Comparison of ENCODE assay signal across 23 mouse cellular contexts in the genomic region with DNA sequence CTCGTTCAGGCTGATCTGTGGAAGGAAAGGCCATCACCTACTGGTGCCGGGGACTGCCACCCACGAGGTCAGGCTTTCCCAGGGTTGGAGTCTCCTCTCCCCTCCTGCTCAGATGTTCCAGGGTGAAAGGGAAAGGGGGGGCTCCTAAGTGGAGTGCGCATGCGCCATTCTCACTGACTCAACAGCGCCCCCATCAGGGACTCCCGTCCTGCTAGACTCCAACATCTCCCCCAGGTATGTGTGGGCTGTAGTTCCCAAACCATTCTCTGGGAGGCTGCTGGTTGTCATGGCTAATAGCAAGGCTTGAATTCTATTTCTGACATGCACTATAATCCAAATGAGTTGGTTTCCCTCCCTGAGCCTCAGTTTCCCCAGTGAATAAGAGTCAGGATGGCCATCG. TPM values are rescaled to one million over a fixed set of nuclear protein-coding genes. Genes with fewer than 3 reads are reported as not detected.
DNase-seq lines count a peak whose midpoint lies in the region; ATAC-seq and TF ChIP-seq lines count a peak whose summit lies in the region.
"Had no signal": no experiment of that assay in that cellular context is flagged by ENCODE, and none has a peak within 500 bp of the region (broad histone marks: within the 10 kb centered on the region; RNA-seq: fewer than 3 reads in every experiment).

No protein-coding gene starts in this region.

- H3K27ac ChIP-seq in hindbrain, postnatal 0 days, result no peak overlapping the region
- no peak overlapping the region for H3K27ac ChIP-seq in hindbrain, embryonic 11.5 days (ENCODE audit: low read depth, low read length)
- no peak overlapping the region for H3K27ac ChIP-seq in lung, postnatal 0 days (ENCODE audit: low read length)
- H3K27ac ChIP-seq: embryonic facial prominence, embryonic 12.5 days; heart, embryonic 13.5 days; midbrain, embryonic 10.5 days had no signal

- no peaks in the 10 kb centered on the region for H3K9me3 ChIP-seq in hindbrain, postnatal 0 days (ENCODE audit: low read length)
- no peaks in the 10 kb centered on the region for H3K9me3 ChIP-seq in hindbrain, embryonic 11.5 days (ENCODE audit: control insufficient read depth, low read length)
- H3K9me3 ChIP-seq in lung, postnatal 0 days (ENCODE audit: low read length), result no peaks in the 10 kb centered on the region
- H3K9me3 ChIP-seq: embryonic facial prominence, embryonic 12.5 days; heart, embryonic 13.5 days; midbrain, embryonic 10.5 days had no signal

- no peak for ATAC-seq in hindbrain, postnatal 0 days
- ATAC-seq in hindbrain, embryonic 11.5 days (ENCODE audit: low FRiP score), result no peak
- ATAC-seq in lung, postnatal 0 days, result no peak

- H3K27me3 ChIP-seq in hindbrain, postnatal 0 days (ENCODE audit: insufficient read depth, low read length), result no peaks in the 10 kb centered on the region
- H3K27me3 ChIP-seq in hindbrain, embryonic 11.5 days (ENCODE audit: control insufficient read depth, insufficient read depth, low read length), result no peaks in the 10 kb centered on the region
- no peaks in the 10 kb centered on the region for H3K27me3 ChIP-seq in lung, postnatal 0 days (replicated peaks; ENCODE audit: insufficient read depth, low read length)
- H3K27me3 ChIP-seq: embryonic facial prominence, embryonic 12.5 days; heart, embryonic 13.5 days had no signal

- TF ChIP-seq CTCF in hindbrain, postnatal 0 days (IDR thresholded peaks at IDR 0.05; ENCODE audit: low read depth), result peak; percentile 34; the same call in 1 of the 2 replicates
- peak; percentile 48 for TF ChIP-seq CTCF in lung, postnatal 0 days (IDR thresholded peaks at IDR 0.05)

- H3K4me3 ChIP-seq in hindbrain, postnatal 0 days (ENCODE audit: low read length), result no peak overlapping the region
- no peak overlapping the region for H3K4me3 ChIP-seq in hindbrain, embryonic 11.5 days (ENCODE audit: low read depth, low read length)
- no peak overlapping the region for H3K4me3 ChIP-seq in lung, postnatal 0 days (ENCODE audit: low read depth, low read length)
- H3K4me3 ChIP-seq: embryonic facial prominence, embryonic 12.5 days; heart, embryonic 13.5 days; midbrain, embryonic 10.5 days; myocyte had no signal

- peaks cover 7% of the 10 kb centered on the region; the same call in 1 of the 2 replicates for H3K4me1 ChIP-seq in hindbrain, postnatal 0 days (ENCODE audit: insufficient read depth, low read length)
- H3K4me1 ChIP-seq in hindbrain, embryonic 11.5 days (replicated peaks; ENCODE audit: control insufficient read depth, insufficient read depth, low read length), result peaks cover 3% of the 10 kb centered on the region; the same call in 1 of the 2 replicates
- H3K4me1 ChIP-seq in lung, postnatal 0 days (ENCODE audit: insufficient read depth, low read depth, low read length), result 0 out of 2 replicates have a peak, but pooled peaks cover 3% of the 10 kb centered on the region

- WGBS in hindbrain, postnatal 0 days, result 71% methylated on average over 8 of the region's 8 CpGs
- 62% methylated on average over 8 of the region's 8 CpGs for WGBS in hindbrain, embryonic 11.5 days
- WGBS in lung, postnatal 0 days, result 68% methylated on average over 8 of the region's 8 CpGs

- no peak overlapping the region for H3K9ac ChIP-seq in hindbrain, postnatal 0 days (replicated peaks; ENCODE audit: low read length)
- no peak overlapping the region for H3K9ac ChIP-seq in hindbrain, embryonic 11.5 days (ENCODE audit: low read depth, low read length)
- H3K9ac ChIP-seq in lung, postnatal 0 days (replicated peaks; ENCODE audit: low read depth), result no peak overlapping the region
- H3K9ac ChIP-seq: embryonic facial prominence, embryonic 12.5 days; heart, embryonic 13.5 days had no signal

- TF ChIP-seq EP300 in lung, postnatal 0 days (IDR thresholded peaks at IDR 0.05), result no peak

- H3K4me2 ChIP-seq in hindbrain, postnatal 0 days (ENCODE audit: low read depth, low read length), result no peak overlapping the region
- H3K4me2 ChIP-seq in hindbrain, embryonic 11.5 days (replicated peaks; ENCODE audit: low read depth, low read length), result no peak overlapping the region
- H3K4me2 ChIP-seq in lung, postnatal 0 days (replicated peaks; ENCODE audit: low read depth, low read length), result no peak overlapping the region
- H3K4me2 ChIP-seq: embryonic facial prominence, embryonic 12.5 days; heart, embryonic 13.5 days; liver, embryonic 11.5 days had no signal

- no peak for DNase-seq in hindbrain, postnatal 0 days (ENCODE audit: low spot score)
- no peak for DNase-seq in hindbrain, embryonic 11.5 days (ENCODE audit: low spot score)
- DNase-seq in lung, postnatal 0 days (ENCODE audit: low spot score), result no peak
- DNase-seq in lung, postnatal 25 days (ENCODE audit: low spot score), result no peak
- peak; percentile 39 for DNase-seq in ES-CJ7 (ENCODE audit: low read depth, low spot score)
- DNase-seq in brain, adult 2 months (ENCODE audit: low read depth, low spot score), result peak; percentile 57
- DNase-seq in urinary bladder, postnatal 36 days (ENCODE audit: low spot score in 2 of 2), result no peak
- DNase-seq in thymus, postnatal 36 days, result no peak
- DNase-seq: cerebellum, postnatal 25 days; gastrocnemius, postnatal 36 days; heart, postnatal 4 days; kidney, postnatal 25 days; lung, postnatal 36 days; thymus, adult 18-20 months had no signal

- H3K36me3 ChIP-seq in hindbrain, postnatal 0 days (ENCODE audit: insufficient read depth, low read length), result no peaks in the 10 kb centered on the region
- no peaks in the 10 kb centered on the region for H3K36me3 ChIP-seq in hindbrain, embryonic 11.5 days (ENCODE audit: control insufficient read depth, insufficient read depth, low read length)
- peaks cover 32% of the 10 kb centered on the region for H3K36me3 ChIP-seq in lung, postnatal 0 days (ENCODE audit: insufficient read depth, low read length)
- H3K36me3 ChIP-seq: embryonic facial prominence, embryonic 12.5 days; midbrain, embryonic 10.5 days had no signal

RNA-seq across cellular contexts. Expression of gene Plxnd1, which starts 16.2 kb away (rescaled TPM):
- total RNA-seq in hindbrain, postnatal 0 days (2014; rRNA removed), result 31.2 and 36.1 TPM in 2 replicates
- polyA plus RNA-seq in hindbrain, postnatal 0 days (2015; fragmentation: Nextera tagmentation; extraction: Ambion mirVana), result 6.1 and 8.2 TPM in 2 replicates
- 17.5 and 18.8 TPM in 2 replicates for polyA plus RNA-seq in hindbrain, embryonic 11.5 days (2014; fragmentation: Nextera tagmentation; extraction: Ambion mirVana)
- polyA plus RNA-seq in lung, postnatal 0 days (2015; fragmentation: Nextera tagmentation; extraction: Ambion mirVana), result 26.9 and 33.4 TPM in 2 replicates

RNA-seq across cellular contexts. Expression of gene H1foo, which starts 33.9 kb away (rescaled TPM):
- 1.0 TPM in 1 of 2 replicates, not detected in the other for total RNA-seq in hindbrain, postnatal 0 days (2014; rRNA removed)
- polyA plus RNA-seq in hindbrain, postnatal 0 days (2015; fragmentation: Nextera tagmentation; extraction: Ambion mirVana), result not detected in 2 replicates
- not detected in 2 replicates for polyA plus RNA-seq in hindbrain, embryonic 11.5 days (2014; fragmentation: Nextera tagmentation; extraction: Ambion mirVana)
- polyA plus RNA-seq in lung, postnatal 0 days (2015; fragmentation: Nextera tagmentation; extraction: Ambion mirVana), result not detected in 2 replicates
- total RNA-seq: adrenal gland, postnatal 36 days; gastrocnemius, postnatal 36 days; heart, postnatal 4 days; layer of hippocampus, postnatal 10 days; left cerebral cortex, postnatal 36 days had no signal
- polyA plus RNA-seq: embryonic facial prominence, embryonic 12.5 days; heart, embryonic 13.5 days; intestine, embryonic 14.5 days; liver, embryonic 11.5 days; midbrain, embryonic 10.5 days; myocyte had no signal

RNA-seq across cellular contexts. Expression of gene Rho, which starts 47.0 kb away (rescaled TPM):
- 0.37 and 1.1 TPM in 2 replicates for total RNA-seq in hindbrain, postnatal 0 days (2014; rRNA removed)
- 0.08 and 0.09 TPM in 2 replicates for polyA plus RNA-seq in hindbrain, postnatal 0 days (2015; fragmentation: Nextera tagmentation; extraction: Ambion mirVana)
- 0.22 and 0.39 TPM in 2 replicates for polyA plus RNA-seq in hindbrain, embryonic 11.5 days (2014; fragmentation: Nextera tagmentation; extraction: Ambion mirVana)
- 0.04 TPM in 1 of 2 replicates, not detected in the other for polyA plus RNA-seq in lung, postnatal 0 days (2015; fragmentation: Nextera tagmentation; extraction: Ambion mirVana)
- total RNA-seq: gastrocnemius, postnatal 36 days had no signal
- polyA plus RNA-seq: heart, embryonic 13.5 days; intestine, embryonic 14.5 days; liver, embryonic 11.5 days had no signal

Comparison
In these comparisons a context has a peak if more than half of its experiments do, and no peak if none do; other contexts are left out.
1. DNase-seq: peak in ES-CJ7 (single experiment) and brain, adult 2 months (single experiment); none in hindbrain, postnatal 0 days (single experiment), hindbrain, embryonic 11.5 days (single experiment), lung, postnatal 0 days (single experiment), lung, postnatal 25 days (single experiment), urinary bladder, postnatal 36 days (0 of 2) and thymus, postnatal 36 days (0 of 2).